Mouse (Mus musculus) CH12.LX (cell line): ENCODE measurements at regions not wholly inside any gene's neighbourhood (a gene's known extent, or its start where the extent isn't known, plus 50 kb on each side); places are given as distances from the start of the nearest gene placed in this dataset.

ENCODE experiments used
- DNase-seq: peaks from one replicate; pipeline ENCODE4 v3.0.0-alpha.2; 2013; ENCODE audit errors: extremely low read depth
- H3K27ac ChIP-seq: 2 replicates; pipeline ENCODE4 v1.5.1; 2012; ENCODE audit warnings: low read depth, mild to moderate bottlenecking, control low read depth, moderate library complexity; ENCODE audit not compliant: insufficient read depth
- H3K27me3 ChIP-seq: replicated peaks from 2 replicates; pipeline ENCODE3; 2012; ENCODE audit warnings: inconsistent platforms
- H3K36me3 ChIP-seq, 2 experiments: replicated peaks in 1 of 2; 2 replicates each; pipeline versions ENCODE3 to v1.6.1; 2012; ENCODE audit warnings: inconsistent platforms in 1 of 2, low read length in 1 of 2, mild to moderate bottlenecking in 1 of 2, mixed read lengths in 1 of 2, moderate library complexity in 1 of 2; ENCODE audit not compliant: control insufficient read depth in 1 of 2, insufficient read depth in 1 of 2
- H3K4me1 ChIP-seq, 2 experiments: 2 replicates each; pipeline ENCODE4 v1.6.1; 2012; ENCODE audit warnings: inconsistent platforms in 1 of 2, moderate library complexity in 1 of 2; ENCODE audit not compliant: insufficient read depth in 2 of 2, control insufficient read depth in 1 of 2
- H3K4me2 ChIP-seq: 2 replicates; pipeline ENCODE4 v1.6.1; 2012; ENCODE audit warnings: low read depth, mild to moderate bottlenecking, control low read depth; ENCODE audit not compliant: poor library complexity, insufficient read depth, severe bottlenecking
- H3K4me3 ChIP-seq, 3 experiments: fragments of 150-350 bp in 1 of 3; sonication (generic) in 1 of 3; replicated peaks in 1 of 3; 2 replicates each; pipeline versions ENCODE3 to v1.5.1; 2011 to 2012; ENCODE audit warnings: low read depth in 2 of 3, low read length in 2 of 3, mild to moderate bottlenecking in 2 of 3, moderate library complexity in 2 of 3, control low read depth in 1 of 3, improper control_type of control experiment in 1 of 3, inconsistent platforms in 1 of 3, mixed read lengths in 1 of 3; ENCODE audit not compliant: poor library complexity in 1 of 3
- H3K79me2 ChIP-seq: replicated peaks from 2 replicates; pipeline ENCODE4 v1.6.1; 2012; ENCODE audit warnings: mild to moderate bottlenecking, moderate library complexity; ENCODE audit not compliant: control insufficient read depth, poor library complexity, insufficient read depth, severe bottlenecking; ENCODE audit errors: extremely low read depth
- H3K9ac ChIP-seq: 2 replicates; pipeline ENCODE4 v1.6.1; 2012; ENCODE audit warnings: low read depth, mild to moderate bottlenecking, control low read depth, moderate library complexity; ENCODE audit not compliant: insufficient read depth
- H3K9me3 ChIP-seq: replicated peaks from 2 replicates; pipeline ENCODE3; 2012; ENCODE audit warnings: low read length, inconsistent platforms, mixed read lengths
- CHD1 ChIP-seq: IDR thresholded peaks from 2 replicates; pipeline ENCODE4 v1.6.1; 2012; ENCODE audit warnings: low read depth, low read length, improper control_type of control experiment, inconsistent platforms
- CHD2 ChIP-seq: IDR thresholded peaks from 2 replicates; pipeline ENCODE4 v1.6.1; 2011; ENCODE audit warnings: low read length, improper control_type of control experiment
- E2F4 ChIP-seq: IDR thresholded peaks from 2 replicates; pipeline ENCODE4 v1.6.1; 2011; ENCODE audit warnings: low read depth, low read length, improper control_type of control experiment; ENCODE audit not compliant: insufficient replicate concordance
- ELF1 ChIP-seq: IDR thresholded peaks from 2 replicates; pipeline ENCODE4 v1.6.1; 2014; ENCODE audit warnings: low read depth, mild to moderate bottlenecking, inconsistent platforms, low read length, improper control_type of control experiment
- EP300 ChIP-seq: IDR thresholded peaks from 2 replicates; pipeline ENCODE4 v1.6.1; 2011; ENCODE audit warnings: low read length, improper control_type of control experiment
- HCFC1 ChIP-seq: IDR thresholded peaks from 2 replicates; pipeline ENCODE4 v1.6.1; 2012; ENCODE audit warnings: low read depth, mild to moderate bottlenecking, inconsistent platforms, low read length, improper control_type of control experiment
- JUN ChIP-seq: IDR thresholded peaks from 2 replicates; pipeline ENCODE4 v1.6.1; 2011; ENCODE audit warnings: low read depth, mild to moderate bottlenecking, low read length, improper control_type of control experiment, moderate library complexity; ENCODE audit not compliant: insufficient read depth
- JUND ChIP-seq: conservative IDR thresholded peaks from 2 replicates; pipeline ENCODE4 v1.6.1; 2011; ENCODE audit warnings: low read depth, low read length, improper control_type of control experiment
- MAFK ChIP-seq: IDR thresholded peaks from 2 replicates; pipeline ENCODE4 v1.6.1; 2011; ENCODE audit warnings: low read length, improper control_type of control experiment; ENCODE audit not compliant: insufficient replicate concordance
- MAZ ChIP-seq: IDR thresholded peaks from 2 replicates; pipeline ENCODE4 v1.6.1; 2012; ENCODE audit warnings: low read depth, mild to moderate bottlenecking, inconsistent platforms, low read length, improper control_type of control experiment, moderate library complexity
- MYC ChIP-seq: IDR thresholded peaks from 2 replicates; pipeline ENCODE4 v1.6.1; 2011; ENCODE audit warnings: low read depth, mild to moderate bottlenecking, improper control_type of control experiment, low read length
- NELFE ChIP-seq: IDR thresholded peaks from 2 replicates; pipeline ENCODE4 v1.6.1; 2011; ENCODE audit warnings: low read depth, low read length, improper control_type of control experiment
- NRF1 ChIP-seq: IDR thresholded peaks from 2 replicates; pipeline ENCODE4 v1.6.1; 2014; ENCODE audit warnings: low read depth, mild to moderate bottlenecking, inconsistent platforms, low read length, improper control_type of control experiment, moderate library complexity
- PAX5 ChIP-seq: IDR thresholded peaks from 2 replicates; pipeline ENCODE4 v1.6.1; 2012; ENCODE audit warnings: low read length, inconsistent platforms, mixed read lengths
- TBP ChIP-seq: conservative IDR thresholded peaks from 2 replicates; pipeline ENCODE4 v1.6.1; 2011; ENCODE audit warnings: low read depth, low read length, improper control_type of control experiment
- TCF12 ChIP-seq: IDR thresholded peaks from 2 replicates; pipeline ENCODE4 v1.6.1; 2014; ENCODE audit warnings: low read depth, mild to moderate bottlenecking, inconsistent platforms, low read length, improper control_type of control experiment
- UBTF ChIP-seq: IDR thresholded peaks from 2 replicates; pipeline ENCODE4 v1.6.1; 2012; ENCODE audit warnings: low read depth, mild to moderate bottlenecking, inconsistent platforms, low read length, improper control_type of control experiment, moderate library complexity
- USF1 ChIP-seq: IDR thresholded peaks from 2 replicates; pipeline ENCODE4 v1.6.1; 2014; ENCODE audit warnings: low read depth, mild to moderate bottlenecking, inconsistent platforms, low read length, improper control_type of control experiment
- USF2 ChIP-seq: conservative IDR thresholded peaks from 2 replicates; pipeline ENCODE4 v1.6.1; 2011; ENCODE audit warnings: low read depth, low read length, improper control_type of control experiment
- ZC3H11A ChIP-seq: IDR thresholded peaks from 2 replicates; pipeline ENCODE4 v1.6.1; 2012; ENCODE audit warnings: low read depth, mild to moderate bottlenecking, inconsistent platforms, low read length, improper control_type of control experiment
- ZKSCAN1 ChIP-seq: IDR thresholded peaks from 2 replicates; pipeline ENCODE4 v1.6.1; 2012; ENCODE audit warnings: low read depth, inconsistent platforms, low read length, improper control_type of control experiment, borderline replicate concordance
- ZMIZ1 ChIP-seq: IDR thresholded peaks from 2 replicates; pipeline ENCODE4 v1.6.1; 2012; ENCODE audit warnings: low read depth, mild to moderate bottlenecking, inconsistent platforms, low read length, improper control_type of control experiment
- ZNF384 ChIP-seq: IDR thresholded peaks from 2 replicates; pipeline ENCODE4 v1.6.1; 2012; ENCODE audit warnings: low read depth, low read length, improper control_type of control experiment, inconsistent platforms
- dilution Hi-C: fragments of 300-500 bp; cut with MboI; formaldehyde crosslinking; loops from 2 replicates; pipeline ENCODE4 v1.14.3; 2020; ENCODE audit warnings: low sequenced_read_pairs; ENCODE audit not compliant: extremely low pct_unique_long_range_greater_than_20kb, extremely low pct_ligation_motif_present
- in situ Hi-C: fragments of 300-500 bp; cut with MboI; formaldehyde crosslinking; loops from 3 replicates; pipeline ENCODE4 v1.14.3; 2019; ENCODE audit warnings: low sequenced_read_pairs, low pct_ligation_motif_present, low pct_unique_long_range_greater_than_20kb, mixed read lengths

DNA sequence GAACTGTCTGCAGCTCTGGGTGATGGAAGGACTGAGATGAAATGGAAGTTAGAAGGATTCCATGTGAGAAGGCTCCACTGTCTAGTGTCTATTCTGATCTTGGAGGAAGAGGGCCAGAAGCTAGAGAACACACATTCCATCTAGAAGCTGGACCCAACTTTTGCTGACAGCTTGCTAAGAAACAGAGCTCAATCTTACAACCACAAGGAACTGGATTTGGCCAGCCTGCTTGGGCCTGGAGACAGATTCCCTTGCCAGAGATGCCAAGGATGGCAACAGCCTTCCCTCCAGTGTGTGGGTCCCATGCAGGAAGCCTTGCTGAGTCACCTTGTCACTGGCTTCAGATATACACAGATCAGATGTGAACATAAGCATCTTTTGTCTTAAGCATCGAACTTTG lies 591.0 kb downstream of the Tns3 start:
- H3K79me2 ChIP-seq: no peaks in the 10 kb centered on the region
- no peaks in the 10 kb centered on the region for H3K36me3 ChIP-seq
- no peaks in the 10 kb centered on the region for H3K4me1 ChIP-seq
- no peak overlapping the region for H3K4me2 ChIP-seq
- H3K9ac ChIP-seq: no peak overlapping the region
- no peak for TF ChIP-seq USF1
- DNase-seq: no peak
- dilution Hi-C loops: no loop called here
- H3K27ac ChIP-seq: no peak overlapping the region
- H3K27me3 ChIP-seq: no peaks in the 10 kb centered on the region
- H3K4me3 ChIP-seq: no peak overlapping the region
- in situ Hi-C loops: no loop called here
- H3K9me3 ChIP-seq: peaks cover 50% of the 10 kb centered on the region

DNA sequence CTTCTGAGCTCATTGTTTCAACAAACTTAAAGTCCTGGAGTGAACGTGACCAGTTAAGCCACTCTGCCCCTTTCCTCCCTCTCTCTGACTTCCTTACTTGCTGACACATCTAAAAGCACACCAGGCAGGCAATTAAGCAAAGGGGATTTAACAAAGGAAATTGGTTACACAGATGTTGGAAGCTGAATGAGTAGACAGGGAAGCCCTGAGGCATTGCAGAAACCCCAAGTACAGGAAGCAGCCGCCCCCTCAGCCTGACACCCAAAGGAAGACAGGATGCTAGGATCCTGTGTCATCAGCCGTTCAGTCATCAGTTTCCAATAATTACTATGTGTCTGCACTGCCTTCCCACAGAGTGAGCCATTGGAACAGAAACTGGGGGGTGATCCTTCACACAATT lies 595.5 kb downstream of the Tns3 start:
- Histone ChIP-seq H3K4me2 (no peak overlapping the region), H3K9me3 (peaks cover 58% of the 10 kb centered on the region), H3K4me3 (no peak overlapping the region), H3K27ac (no peak overlapping the region), H3K4me1 (no peaks in the 10 kb centered on the region), H3K36me3 (no peaks in the 10 kb centered on the region), H3K79me2 (no peaks in the 10 kb centered on the region), H3K9ac (no peak overlapping the region), H3K27me3 (no peaks in the 10 kb centered on the region)
- TF ChIP-seq MYC: no peak
- TF ChIP-seq JUND: no peak
- TF ChIP-seq EP300: no peak
- TF ChIP-seq ZC3H11A: no peak
- no peak for TF ChIP-seq ELF1
- TF ChIP-seq MAZ: no peak
- no peak for TF ChIP-seq ZMIZ1
- TF ChIP-seq PAX5: no peak
- no peak for TF ChIP-seq ZNF384
- in situ Hi-C loops: no loop called here
- no peak for DNase-seq
- dilution Hi-C loops: no loop called here

DNA sequence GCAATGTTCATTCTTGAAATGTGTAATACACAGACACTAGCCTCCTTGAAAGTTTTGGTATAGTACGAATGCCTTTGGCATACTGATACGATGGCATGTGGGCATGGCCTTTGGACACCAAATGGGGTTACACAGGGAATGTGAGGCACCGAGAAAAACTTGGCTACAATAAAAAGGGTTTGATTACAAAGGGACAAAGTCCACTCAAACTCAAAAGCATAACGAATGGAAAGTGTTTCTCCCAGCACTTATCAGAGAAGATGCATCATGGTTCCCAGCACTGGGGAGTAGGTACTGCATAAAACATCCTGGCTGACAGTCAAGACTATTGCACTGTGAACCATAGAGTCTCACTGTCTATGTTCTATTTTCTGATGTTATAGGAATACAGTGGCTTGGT lies 597.0 kb downstream of the Tns3 start:
- in situ Hi-C loops (no loop called here), dilution Hi-C loops (no loop called here)
- Histone ChIP-seq H3K4me2 (no peak overlapping the region), H3K4me3 (no peak overlapping the region), H3K79me2 (no peaks in the 10 kb centered on the region), H3K36me3 (no peaks in the 10 kb centered on the region), H3K27me3 (no peaks in the 10 kb centered on the region), H3K9ac (no peak overlapping the region), H3K4me1 (no peaks in the 10 kb centered on the region), H3K27ac (no peak overlapping the region), H3K9me3 (peaks cover 57% of the 10 kb centered on the region)
- TF ChIP-seq MAZ (no peak), TBP (no peak), JUND (no peak), CHD1 (no peak), USF2 (no peak), NRF1 (no peak), EP300 (no peak), TCF12 (no peak), MAFK (no peak), ELF1 (no peak), UBTF (no peak), ZKSCAN1 (no peak), JUN (no peak), CHD2 (no peak), NELFE (no peak), E2F4 (no peak), HCFC1 (no peak)
- DNase-seq: no peak
